ENCODE assay signal across 10 mouse cellular contexts in genomic region chr11:5017506-5017905, GRCm38 (mm10). TPM values are rescaled to one million over a fixed set of nuclear protein-coding genes. Genes with fewer than 3 reads are reported as not detected.
DNase-seq lines count a peak whose midpoint lies in the region; ATAC-seq and TF ChIP-seq lines count a peak whose summit lies in the region.
"Had no signal": no experiment of that assay in that cellular context is flagged by ENCODE, and none has a peak within 500 bp of the region (broad histone marks: within the 10 kb centered on the region; RNA-seq: fewer than 3 reads in every experiment).

No protein-coding gene starts in this region.

- ATAC-seq in forebrain, postnatal 0 days, result no peak
- ATAC-seq in forebrain, embryonic 15.5 days (replicated peaks), result no peak

- WGBS in forebrain, postnatal 0 days, result 65% methylated on average over 6 of the region's 6 CpGs
- WGBS in forebrain, embryonic 15.5 days, result 71% methylated on average over 6 of the region's 6 CpGs

- in situ Hi-C loops in CH12.LX (cut with MboI; ENCODE audit: low pct_ligation_motif_present, low pct_unique_long_range_greater_than_20kb, low sequenced_read_pairs), result loop anchor here (5.0 kb wide), 1 partner anchor 50 kb away; the partner anchor contains the start of gene Gas2l1

- peak; percentile 61 for TF ChIP-seq CTCF in forebrain, postnatal 0 days (IDR thresholded peaks at IDR 0.05; ENCODE audit: low read depth)
- TF ChIP-seq CTCF in CH12.LX (conservative IDR thresholded peaks at IDR 0.05 in 1 of 2, IDR thresholded peaks at IDR 0.05 in 1 of 2; ENCODE audit: low read depth in 2 of 2, low read length in 2 of 2), result peak; percentile 31 to 56; a peak in 3 of 4 replicates

- no peaks in the 10 kb centered on the region for H3K27me3 ChIP-seq in forebrain, postnatal 0 days (ENCODE audit: insufficient read depth, low read length)
- no peaks in the 10 kb centered on the region for H3K27me3 ChIP-seq in forebrain, embryonic 15.5 days
- H3K27me3 ChIP-seq in CH12.LX (replicated peaks), result no peaks in the 10 kb centered on the region

- no peak overlapping the region for H3K4me2 ChIP-seq in forebrain, postnatal 0 days (ENCODE audit: low read depth)
- H3K4me2 ChIP-seq in forebrain, embryonic 15.5 days (replicated peaks), result no peak overlapping the region
- H3K4me2 ChIP-seq in CH12.LX (ENCODE audit: insufficient read depth, low read depth, poor library complexity, severe bottlenecking), result no peak overlapping the region

- peaks cover 75% of the 10 kb centered on the region for H3K36me3 ChIP-seq in forebrain, postnatal 0 days (ENCODE audit: insufficient read depth)
- H3K36me3 ChIP-seq in forebrain, embryonic 15.5 days, result peaks cover 71% of the 10 kb centered on the region
- H3K36me3 ChIP-seq in CH12.LX (replicated peaks in 1 of 2; ENCODE audit: control insufficient read depth in 1 of 2, insufficient read depth in 1 of 2, low read length in 1 of 2), result peaks cover 68 to 81% of the 10 kb centered on the region in 2 experiments

- H3K27ac ChIP-seq in forebrain, postnatal 0 days (ENCODE audit: low read depth, low read length), result no peak overlapping the region
- H3K27ac ChIP-seq in forebrain, embryonic 15.5 days (replicated peaks), result no peak overlapping the region
- H3K27ac ChIP-seq in CH12.LX (ENCODE audit: insufficient read depth, low read depth), result no peak overlapping the region

- TF ChIP-seq EP300 in CH12.LX (IDR thresholded peaks at IDR 0.05; ENCODE audit: low read length), result no peak

- dilution Hi-C loops in CH12.LX (cut with MboI; ENCODE audit: extremely low pct_ligation_motif_present, extremely low pct_unique_long_range_greater_than_20kb, low sequenced_read_pairs), result no loop called here

- DNase-seq in forebrain, postnatal 0 days, result peak; percentile 27
- DNase-seq in left cerebral cortex, postnatal 14 days (ENCODE audit: low spot score in 2 of 2), result peak; percentile 56 to 59
- DNase-seq in left cerebral cortex, adult 8-10 months (ENCODE audit: low spot score in 2 of 2), result no peak
- DNase-seq in CH12.LX (ENCODE audit: extremely low read depth) (peak; percentile 26), ZHBTc4 (ENCODE audit: low read depth, low spot score) (peak; percentile 45)
- no peak for DNase-seq in spleen, adult 18-20 months
- DNase-seq in cerebellum, adult 8-10 months, result no peak

- TF ChIP-seq RAD21 in CH12.LX (IDR thresholded peaks at IDR 0.05; ENCODE audit: low read depth, low read length), result peak; percentile 12

- no peaks in the 10 kb centered on the region for H3K79me2 ChIP-seq in CH12.LX (replicated peaks; ENCODE audit: control insufficient read depth, extremely low read depth, insufficient read depth, poor library complexity, severe bottlenecking)

- H3K4me1 ChIP-seq in forebrain, postnatal 0 days (ENCODE audit: insufficient read depth), result no peaks in the 10 kb centered on the region
- no peaks in the 10 kb centered on the region for H3K4me1 ChIP-seq in forebrain, embryonic 15.5 days
- peaks cover 0 to 12% of the 10 kb centered on the region in 2 experiments; a peak in 2 of 4 replicates for H3K4me1 ChIP-seq in CH12.LX (ENCODE audit: control insufficient read depth in 1 of 2, insufficient read depth in 2 of 2)

- no peaks in the 10 kb centered on the region for H3K9me3 ChIP-seq in forebrain, postnatal 0 days (ENCODE audit: low read length)
- no peaks in the 10 kb centered on the region for H3K9me3 ChIP-seq in forebrain, embryonic 15.5 days
- H3K9me3 ChIP-seq in CH12.LX (replicated peaks; ENCODE audit: low read length), result no peaks in the 10 kb centered on the region

- H3K4me3 ChIP-seq in forebrain, postnatal 0 days (ENCODE audit: low read depth, low read length), result no peak overlapping the region
- no peak overlapping the region for H3K4me3 ChIP-seq in forebrain, embryonic 15.5 days
- H3K4me3 ChIP-seq in CH12.LX (replicated peaks in 1 of 3; ENCODE audit: low read depth in 2 of 3, low read length in 2 of 3, poor library complexity in 1 of 3), result no peak overlapping the region

- intact Hi-C loops in left cerebral cortex, postnatal 14 days (cut with DNase I), result loop anchor here (2.0 kb wide), 1 partner anchor 47 kb away; the partner anchor contains the start of gene Gas2l1

- TF ChIP-seq POLR2A in CH12.LX (IDR thresholded peaks at IDR 0.05; ENCODE audit: low read depth, low read length), result no peak

- H3K9ac ChIP-seq in forebrain, postnatal 0 days, result no peak overlapping the region
- H3K9ac ChIP-seq in forebrain, embryonic 15.5 days (replicated peaks), result no peak overlapping the region
- no peak overlapping the region for H3K9ac ChIP-seq in CH12.LX (ENCODE audit: insufficient read depth, low read depth)

TF ChIP-seq in CH12.LX, 34 proteins besides CTCF, POLR2A, EP300 and RAD21:
- TF ChIP-seq SMC3 (IDR thresholded peaks at IDR 0.05; ENCODE audit: low read depth, low read length) (peak; percentile 50), KAT2A (IDR thresholded peaks at IDR 0.05; ENCODE audit: insufficient replicate concordance, low read length) (no peak)
TF ChIP-seq in CH12.LX: peak in this region for 1.

RNA-seq across cellular contexts. Expression of gene Ap1b1, which starts 30.9 kb away (rescaled TPM):
- 84.7 and 95.6 TPM in 2 replicates for total RNA-seq in forebrain, postnatal 0 days (2014; rRNA removed)
- polyA plus RNA-seq in forebrain, postnatal 0 days (2015; fragmentation: Nextera tagmentation; extraction: Ambion mirVana), result 64.8 and 78.8 TPM in 2 replicates
- 78.5 and 81.4 TPM in 2 replicates for polyA plus RNA-seq in forebrain, embryonic 15.5 days (2015; fragmentation: Nextera tagmentation; extraction: Ambion mirVana)
- 100 to 1,000 TPM; 138 to 142 TPM for total RNA-seq in left cerebral cortex, postnatal 14 days (2021)
- total RNA-seq in left cerebral cortex, adult 8-10 months (2022), result 100 to 1,000 TPM; 152 to 184 (median 173) TPM
- 43.8 and 44.2 TPM in 2 replicates for total RNA-seq in CH12.LX (2012; rRNA removed)
- total RNA-seq in CH12.LX (2014; rRNA removed), result 31.2 and 38.6 TPM in 2 replicates
- 51.5 and 57.8 TPM in 2 replicates for polyA plus RNA-seq in CH12.LX (2012; ENCODE audit: insufficient read length, low read depth)

RNA-seq across cellular contexts. Expression of gene Rasl10a, which starts 40.4 kb away (rescaled TPM):
- 2.3 and 6.8 TPM in 2 replicates for total RNA-seq in forebrain, postnatal 0 days (2014; rRNA removed)
- 4.5 and 5.3 TPM in 2 replicates for polyA plus RNA-seq in forebrain, postnatal 0 days (2015; fragmentation: Nextera tagmentation; extraction: Ambion mirVana)
- polyA plus RNA-seq in forebrain, embryonic 15.5 days (2015; fragmentation: Nextera tagmentation; extraction: Ambion mirVana), result 0.56 and 0.78 TPM in 2 replicates
- 10 to 100 TPM; 61.7 to 63.2 TPM for total RNA-seq in left cerebral cortex, postnatal 14 days (2021)
- 10 to 100 TPM; 49.0 to 60.5 (median 53.2) TPM for total RNA-seq in left cerebral cortex, adult 8-10 months (2022)
- total RNA-seq in CH12.LX (2012; rRNA removed), result 6.5 and 9.1 TPM in 2 replicates
- total RNA-seq in CH12.LX (2014; rRNA removed), result 2.1 and 3.0 TPM in 2 replicates
- 6.3 and 7.5 TPM in 2 replicates for polyA plus RNA-seq in CH12.LX (2012; ENCODE audit: insufficient read length, low read depth)
- total RNA-seq: hematopoietic stem cell, adult 5-6 weeks; megakaryocyte, adult 5-6 weeks had no signal

RNA-seq across cellular contexts. Expression of gene Gas2l1, which starts 47.6 kb away (rescaled TPM):
- 25.9 and 30.7 TPM in 2 replicates for total RNA-seq in forebrain, postnatal 0 days (2014; rRNA removed)
- 18.7 and 23.3 TPM in 2 replicates for polyA plus RNA-seq in forebrain, postnatal 0 days (2015; fragmentation: Nextera tagmentation; extraction: Ambion mirVana)
- 21.5 and 21.6 TPM in 2 replicates for polyA plus RNA-seq in forebrain, embryonic 15.5 days (2015; fragmentation: Nextera tagmentation; extraction: Ambion mirVana)
- total RNA-seq in left cerebral cortex, postnatal 14 days (2021), result 10 to 100 TPM; 60.9 to 70.2 TPM
- 10 to 100 TPM; 71.8 to 78.4 (median 75.3) TPM for total RNA-seq in left cerebral cortex, adult 8-10 months (2022)
- total RNA-seq in CH12.LX (2012; rRNA removed), result 8.8 and 10.0 TPM in 2 replicates
- 2.6 and 3.3 TPM in 2 replicates for total RNA-seq in CH12.LX (2014; rRNA removed)
- polyA plus RNA-seq in CH12.LX (2012; ENCODE audit: insufficient read length, low read depth), result 10.2 and 12.5 TPM in 2 replicates

Comparison
In these comparisons a context has a peak if more than half of its experiments do, and no peak if none do; other contexts are left out.
1. DNase-seq: peak in forebrain, postnatal 0 days (single experiment), left cerebral cortex, postnatal 14 days (2 of 2), CH12.LX (single experiment) and ZHBTc4 (single experiment); none in left cerebral cortex, adult 8-10 months (0 of 2), spleen, adult 18-20 months (0 of 2) and cerebellum, adult 8-10 months (single experiment).